Mouse (Mus musculus): Measurements from ENCODE around the gene Vash2.

GRCm38 (mm10) chr1:190947986-190948385 lies 31.1 kb downstream of the Vash2 start:
- TF ChIP-seq CTCF (IDR thresholded peaks at IDR 0.05; ENCODE audit: low read depth, low read length) (no peak), POLR2A (IDR thresholded peaks at IDR 0.05; ENCODE audit: extremely low read depth, insufficient read depth, low read length) (no peak)
